Mouse (Mus musculus): ENCODE measurements around the gene B4galt3. TPM values are rescaled to one million over a fixed set of nuclear protein-coding genes. Genes with fewer than 3 reads are reported as not detected.
A peak's percentile ranks its signal among the peaks of the same experiment; 100 is the strongest.
"Not testable (repeated sequence)": the region's sequence is repeated elsewhere in the genome, so short reads cannot be mapped to it uniquely, and the experiment has no call there.

Gene B4galt3
- total RNA-seq, 2 experiments from 2014 or later = 8.1 to 29.1 TPM

DNA sequence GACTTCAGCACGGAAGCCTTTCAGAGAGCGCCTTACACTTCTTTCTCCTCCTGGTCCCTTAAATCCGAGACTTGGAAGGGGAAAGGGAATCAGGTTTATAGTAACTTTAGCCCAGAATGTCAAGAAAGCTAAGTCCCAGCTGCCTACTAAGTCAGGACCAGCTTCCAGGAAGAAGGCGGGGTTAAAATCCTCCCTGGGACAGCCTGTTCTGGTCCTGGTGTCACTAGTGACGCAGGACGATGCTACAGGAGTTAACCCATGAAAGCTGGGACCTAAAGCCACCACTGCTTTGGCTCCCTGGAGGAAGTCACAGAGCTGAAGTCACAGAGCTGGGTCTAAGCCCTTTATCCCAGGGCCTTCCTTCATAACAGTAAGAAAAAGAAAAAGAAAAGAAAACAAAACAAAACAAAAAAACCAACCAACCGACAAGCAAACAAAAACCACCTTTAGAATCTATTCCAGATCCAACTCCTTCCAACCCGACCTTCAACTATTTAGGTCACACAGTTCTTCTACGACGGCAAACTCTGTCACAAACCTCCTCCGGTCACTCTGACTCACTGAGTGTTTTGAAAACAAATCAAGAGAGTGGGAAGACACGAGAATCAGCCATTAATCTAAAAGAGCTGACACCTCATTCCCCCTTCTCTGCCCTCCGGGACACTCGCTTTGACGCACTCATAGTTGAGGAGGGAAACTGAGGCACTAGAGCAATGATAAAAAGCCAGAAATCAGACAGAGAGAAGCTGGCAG lies 30.0 kb upstream of the B4galt3 start:
- no peak for ATAC-seq (replicated peaks; ENCODE audit: low FRiP score, poor library complexity, severe bottlenecking)

DNA sequence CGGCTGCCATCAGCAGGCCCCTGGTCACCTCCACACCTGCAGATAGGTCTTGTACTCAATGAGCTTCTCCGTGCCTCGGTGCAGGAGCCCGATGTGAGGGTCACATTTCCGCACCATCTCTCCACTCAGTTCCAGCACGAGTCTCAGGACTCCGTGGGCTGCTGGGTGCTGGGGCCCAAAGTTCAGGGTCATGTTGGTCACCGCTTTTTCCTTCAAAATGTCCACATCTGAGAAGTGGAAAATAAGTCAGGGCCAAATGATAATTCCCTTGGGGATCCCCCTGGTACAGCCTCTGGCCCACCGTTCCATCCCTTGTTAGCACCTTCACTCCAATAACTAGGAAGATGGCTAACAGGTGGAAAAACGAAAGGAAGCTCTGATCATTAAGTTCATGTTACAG lies 29.2 kb upstream of the B4galt3 start:
- ATAC-seq (replicated peaks; ENCODE audit: low FRiP score, poor library complexity, severe bottlenecking) = no peak

DNA sequence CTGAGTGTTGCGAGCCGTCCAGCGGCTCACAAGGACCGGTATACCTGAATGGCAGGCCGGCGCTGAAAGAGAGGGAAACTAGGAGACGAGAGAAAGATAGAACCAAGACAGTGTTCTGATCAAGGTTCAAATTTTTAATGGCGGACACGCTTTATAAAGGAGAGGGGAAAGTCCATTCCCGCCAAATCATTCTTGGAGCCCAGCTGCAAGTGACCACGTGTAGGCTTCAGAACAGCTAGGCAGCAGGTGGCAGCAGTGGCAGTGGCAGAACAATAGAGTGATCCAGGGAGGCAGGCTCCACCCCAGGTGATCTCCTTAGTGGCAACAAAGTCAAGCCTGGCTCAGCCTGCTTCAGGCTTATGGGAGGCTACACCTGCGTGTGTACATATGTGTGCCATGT lies 28.2 kb upstream of the B4galt3 start:
- ATAC-seq (replicated peaks; ENCODE audit: low FRiP score, poor library complexity, severe bottlenecking) = not testable (repeated sequence)

DNA sequence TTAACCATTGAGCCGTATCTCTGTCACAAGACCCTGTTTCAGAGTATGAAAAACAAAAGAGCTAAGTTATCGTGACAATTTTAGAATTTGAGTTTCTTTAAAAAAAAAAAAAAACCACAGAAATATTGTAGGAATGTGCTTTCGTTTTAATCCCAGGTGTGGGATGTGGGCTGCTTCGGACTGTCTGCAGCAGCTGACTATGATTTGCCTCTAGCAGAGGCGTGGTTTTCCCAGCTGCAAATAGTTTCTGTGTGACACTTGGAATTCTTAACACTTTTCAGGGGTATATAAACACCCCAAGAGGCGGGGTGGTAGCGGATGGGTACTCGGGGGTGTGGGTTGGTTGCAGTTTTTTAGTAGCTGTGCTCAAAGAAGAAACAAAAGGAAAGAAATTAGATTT lies 24.8 kb upstream of the B4galt3 start:
- ATAC-seq (replicated peaks; ENCODE audit: low FRiP score, poor library complexity, severe bottlenecking) = no peak

DNA sequence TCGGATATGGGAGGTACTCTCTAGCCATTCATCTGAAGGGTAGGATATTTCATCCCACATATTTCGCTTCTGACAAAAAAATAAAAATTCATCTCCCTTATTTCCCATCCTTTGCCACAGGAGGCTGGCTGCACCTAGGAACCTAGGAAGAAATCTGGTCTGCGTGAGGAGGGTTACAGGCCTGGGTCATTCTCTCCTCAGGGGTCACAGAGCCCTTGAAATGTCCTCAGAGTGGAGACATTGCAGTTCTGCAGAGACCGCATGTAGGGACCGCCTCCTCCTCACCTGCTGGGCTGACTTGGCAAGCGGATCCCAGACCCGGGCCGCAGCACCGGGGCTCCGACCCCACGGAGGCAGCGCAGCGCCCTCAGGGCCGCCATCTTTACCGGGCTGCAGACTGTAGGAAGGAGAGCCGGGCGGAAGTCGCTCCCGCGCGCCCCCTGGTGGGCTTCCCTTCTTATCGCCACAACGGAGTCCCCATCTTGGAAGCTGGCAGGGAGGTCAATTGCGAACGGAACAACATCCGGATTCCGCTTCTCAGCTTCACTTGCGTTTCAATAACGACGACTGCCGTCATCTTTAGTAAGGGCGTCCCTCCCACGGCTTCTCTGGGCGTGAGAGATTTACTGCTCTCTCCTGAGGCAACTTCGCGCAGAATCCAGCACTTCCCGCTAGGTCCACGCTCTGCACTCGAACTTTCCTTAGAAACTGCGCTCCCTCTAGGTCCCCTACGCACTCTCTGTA lies 23.2 kb upstream of the B4galt3 start:
- peak; percentile 94 for ATAC-seq (replicated peaks; ENCODE audit: low FRiP score, poor library complexity, severe bottlenecking)

DNA sequence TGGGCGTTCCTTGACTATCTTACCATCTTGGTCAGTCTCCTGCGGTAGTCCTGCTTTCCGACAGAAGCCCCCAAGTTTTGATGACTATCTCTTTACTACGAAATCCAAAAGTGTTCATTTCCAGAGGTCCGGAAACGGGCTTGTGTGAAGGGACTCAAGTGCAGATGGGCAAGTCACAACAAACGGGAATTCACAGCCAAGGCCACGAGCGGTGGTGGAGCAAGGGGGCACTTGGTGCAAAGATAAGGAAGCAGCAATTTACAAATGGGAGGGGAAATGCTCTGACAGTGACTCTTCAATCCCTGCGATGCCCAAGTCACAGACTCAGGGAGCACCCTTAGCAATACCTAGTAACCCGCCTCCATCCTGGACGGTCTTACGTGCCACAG lies 22.7 kb upstream of the B4galt3 start:
- peak; percentile 12 for ATAC-seq (replicated peaks; ENCODE audit: low FRiP score, poor library complexity, severe bottlenecking)

DNA sequence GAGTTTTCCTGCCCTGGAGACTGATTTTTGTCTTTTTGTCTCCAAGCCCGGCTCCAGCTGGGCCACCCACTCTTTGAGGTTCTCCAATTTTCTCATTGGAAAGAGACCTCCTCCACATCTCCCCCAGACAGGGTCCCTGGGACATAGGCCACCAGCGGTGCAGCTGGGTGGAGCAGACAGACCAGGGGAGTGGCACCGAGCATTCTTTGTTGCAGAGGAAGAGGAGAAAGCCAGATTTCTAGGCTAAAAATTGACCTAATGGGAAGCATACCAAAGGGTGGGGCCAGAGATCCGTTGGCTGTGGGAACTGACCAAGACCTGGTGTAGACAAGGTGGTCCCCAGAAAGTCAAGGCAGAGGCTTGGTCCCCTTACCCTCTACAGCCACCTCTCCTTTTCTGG lies 22.2 kb upstream of the B4galt3 start:
- no peak for ATAC-seq (replicated peaks; ENCODE audit: low FRiP score, poor library complexity, severe bottlenecking)

DNA sequence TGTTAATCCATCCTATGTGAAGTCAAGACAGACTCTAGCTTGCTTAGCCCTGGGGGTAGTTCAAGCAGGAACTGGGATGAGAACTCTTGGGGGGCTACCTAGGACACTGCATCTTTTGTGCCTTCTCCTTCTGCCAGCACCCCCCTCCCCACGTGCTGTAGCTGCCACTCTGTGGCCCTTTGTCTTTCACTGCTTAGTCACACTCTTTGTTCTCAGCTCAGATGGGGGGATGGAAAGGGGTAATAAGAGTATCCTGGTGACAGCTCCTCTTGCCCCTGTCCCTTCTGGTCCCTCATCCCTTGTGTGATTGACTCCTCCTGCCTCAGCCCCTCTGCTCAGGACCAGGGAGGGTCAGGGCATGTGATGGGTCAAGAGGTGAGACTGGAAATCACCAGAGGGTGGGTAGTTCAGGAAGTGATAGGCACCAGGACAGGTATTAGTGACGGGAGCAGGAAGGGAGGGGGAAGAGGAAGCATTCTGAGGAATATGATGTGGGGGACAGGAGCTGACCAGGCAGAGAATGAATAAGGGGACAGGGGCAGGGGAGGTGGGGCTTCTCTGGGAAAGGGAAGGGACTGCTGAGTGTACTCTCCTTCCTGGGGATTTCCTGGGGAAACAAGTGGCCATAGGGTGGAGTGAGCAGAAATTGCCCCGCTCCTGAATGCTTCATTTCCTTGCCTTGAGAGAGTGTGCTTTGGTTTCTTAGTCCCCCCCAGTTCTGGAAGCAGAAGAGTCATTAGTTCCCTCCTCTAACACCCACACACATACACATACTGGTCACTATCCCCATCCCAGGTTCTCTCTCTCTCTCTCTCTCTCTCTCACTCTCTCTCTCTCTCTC lies 21.5 kb upstream of the B4galt3 start:
- ATAC-seq (replicated peaks; ENCODE audit: low FRiP score, poor library complexity, severe bottlenecking) = no peak

DNA sequence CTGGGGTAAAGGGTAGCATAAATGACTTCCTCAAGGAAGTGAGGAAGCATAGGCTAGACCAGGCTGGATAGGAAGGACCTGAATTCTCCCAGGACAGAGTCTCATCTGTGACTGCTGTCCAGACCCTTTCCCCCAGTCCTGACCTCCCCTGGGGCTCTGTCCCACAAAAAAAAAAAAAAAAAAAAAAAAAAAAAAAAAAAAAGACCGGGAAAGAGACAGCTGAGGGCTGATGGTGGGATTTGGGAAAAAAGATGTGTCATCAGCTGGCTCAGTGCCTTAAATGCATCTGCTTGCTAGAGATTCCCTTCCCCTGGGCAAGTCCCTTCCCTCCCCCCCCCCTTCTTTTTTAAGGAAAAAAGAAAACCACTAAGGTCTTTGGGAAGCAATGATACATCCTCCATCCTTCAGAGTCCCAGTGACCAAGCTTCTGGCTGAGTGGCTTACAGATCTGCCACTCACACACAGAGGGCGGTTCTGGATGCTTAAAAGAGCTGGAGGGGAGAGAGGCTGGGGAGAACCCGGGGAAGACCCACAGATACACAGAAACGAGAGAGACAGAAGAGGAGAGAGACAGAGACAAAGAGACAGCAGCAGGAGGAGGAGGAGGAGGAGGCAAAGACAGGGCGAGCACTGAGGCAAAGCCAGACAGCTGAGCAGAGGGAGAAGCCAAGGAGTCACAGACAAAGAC lies 20.1 kb upstream of the B4galt3 start, which contains the start of gene Adamts4:
Gene Adamts4 (plus strand): TSS at position 509 of the 688 bp plus-strand sequence.
- ATAC-seq (replicated peaks; ENCODE audit: low FRiP score, poor library complexity, severe bottlenecking) = no peak

DNA sequence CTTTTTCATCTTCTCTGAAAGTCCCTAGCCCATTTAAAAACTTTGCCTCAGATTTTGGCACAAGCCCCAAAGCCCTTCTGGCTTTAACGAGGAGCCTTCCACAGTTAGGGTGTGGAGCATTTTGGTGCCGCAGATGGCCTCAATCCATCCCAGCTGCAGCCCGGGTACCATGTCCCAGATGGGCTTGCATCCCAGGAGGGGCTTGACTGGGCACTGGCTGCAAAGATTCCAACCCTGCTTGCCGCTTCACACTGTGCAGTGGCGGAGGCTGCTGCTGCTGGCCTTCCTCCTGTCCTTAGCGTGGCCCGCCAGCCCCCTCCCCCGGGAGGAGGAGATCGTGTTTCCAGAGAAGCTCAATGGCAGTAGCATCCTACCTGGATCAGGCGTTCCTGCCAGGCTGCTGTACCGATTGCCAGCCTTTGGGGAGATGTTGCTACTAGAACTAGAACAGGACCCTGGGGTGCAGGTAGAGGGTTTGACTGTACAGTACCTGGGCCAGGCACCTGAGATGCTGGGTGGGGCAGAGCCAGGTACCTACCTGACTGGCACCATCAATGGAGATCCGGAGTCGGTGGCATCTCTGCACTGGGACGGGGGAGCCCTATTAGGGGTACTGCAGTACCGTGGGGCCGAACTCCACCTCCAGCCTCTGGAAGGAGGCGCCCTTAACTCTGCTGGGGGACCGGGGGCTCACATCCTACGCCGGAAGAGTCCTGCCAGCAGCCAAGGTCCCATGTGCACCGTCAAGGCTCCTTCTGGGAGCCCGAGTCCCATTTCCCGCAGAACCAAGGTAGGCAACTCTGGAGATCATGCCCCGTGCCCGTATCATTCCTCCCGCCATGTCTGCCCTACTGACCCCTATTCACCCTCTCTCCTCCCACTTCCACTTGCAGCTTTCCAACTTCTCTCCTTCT lies 19.2 kb upstream of the B4galt3 start, which contains the start of gene Ndufs2:
Gene Ndufs2 (minus strand): TSS at position 709 of the 914 bp plus-strand sequence.
- ATAC-seq (replicated peaks; ENCODE audit: low FRiP score, poor library complexity, severe bottlenecking) = no peak

DNA sequence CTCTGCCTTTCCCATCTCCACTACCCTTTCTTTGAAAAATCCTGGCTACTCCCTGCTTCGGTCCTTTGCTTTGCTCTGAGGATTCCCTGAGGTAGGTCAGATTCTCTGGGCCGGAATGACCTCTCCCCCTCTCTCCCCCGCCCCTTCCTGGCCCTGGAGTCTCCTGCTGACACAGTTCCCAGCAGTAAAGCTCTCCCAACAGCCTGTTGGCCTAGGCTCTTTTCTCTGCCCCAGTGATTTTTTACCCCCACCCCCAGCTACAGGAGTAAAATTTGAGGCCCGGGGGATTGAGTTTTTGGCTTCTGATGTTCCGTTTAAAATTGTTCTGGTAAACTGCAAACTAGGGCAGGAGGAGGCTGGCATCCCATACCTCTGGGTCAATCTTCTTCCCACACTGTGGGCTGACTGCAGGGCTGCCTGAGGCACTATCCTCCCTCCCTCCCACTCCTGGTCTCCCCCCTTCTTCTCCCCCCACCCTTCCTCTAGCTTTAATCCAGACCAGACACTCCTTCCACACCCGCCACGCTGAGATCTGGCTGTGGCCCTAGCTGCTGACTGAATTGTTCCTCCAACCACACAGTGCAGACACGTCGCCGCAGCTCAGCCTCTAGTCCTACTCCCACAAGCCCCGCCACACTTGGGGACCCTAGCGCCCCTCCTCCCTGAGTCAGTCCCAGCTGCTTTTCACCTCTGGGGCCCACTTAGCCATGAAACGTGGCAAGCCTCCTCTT lies 18.4 kb upstream of the B4galt3 start:
- ATAC-seq (replicated peaks; ENCODE audit: low FRiP score, poor library complexity, severe bottlenecking) = no peak

DNA sequence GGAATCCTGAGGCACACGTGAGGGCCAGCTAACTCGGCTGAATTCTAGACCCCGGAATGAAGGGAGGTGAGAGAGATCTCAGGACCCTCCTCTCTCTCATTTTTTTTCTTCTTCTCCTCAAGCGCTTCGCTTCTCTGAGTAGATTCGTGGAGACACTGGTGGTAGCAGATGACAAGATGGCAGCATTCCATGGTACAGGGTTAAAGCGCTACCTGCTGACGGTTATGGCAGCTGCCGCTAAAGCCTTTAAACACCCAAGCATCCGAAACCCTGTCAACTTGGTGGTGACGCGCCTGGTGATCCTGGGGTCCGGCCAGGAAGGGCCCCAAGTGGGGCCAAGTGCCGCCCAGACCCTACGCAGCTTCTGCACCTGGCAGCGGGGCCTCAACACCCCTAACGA lies 17.7 kb upstream of the B4galt3 start:
- ATAC-seq (replicated peaks; ENCODE audit: low FRiP score, poor library complexity, severe bottlenecking) = no peak

DNA sequence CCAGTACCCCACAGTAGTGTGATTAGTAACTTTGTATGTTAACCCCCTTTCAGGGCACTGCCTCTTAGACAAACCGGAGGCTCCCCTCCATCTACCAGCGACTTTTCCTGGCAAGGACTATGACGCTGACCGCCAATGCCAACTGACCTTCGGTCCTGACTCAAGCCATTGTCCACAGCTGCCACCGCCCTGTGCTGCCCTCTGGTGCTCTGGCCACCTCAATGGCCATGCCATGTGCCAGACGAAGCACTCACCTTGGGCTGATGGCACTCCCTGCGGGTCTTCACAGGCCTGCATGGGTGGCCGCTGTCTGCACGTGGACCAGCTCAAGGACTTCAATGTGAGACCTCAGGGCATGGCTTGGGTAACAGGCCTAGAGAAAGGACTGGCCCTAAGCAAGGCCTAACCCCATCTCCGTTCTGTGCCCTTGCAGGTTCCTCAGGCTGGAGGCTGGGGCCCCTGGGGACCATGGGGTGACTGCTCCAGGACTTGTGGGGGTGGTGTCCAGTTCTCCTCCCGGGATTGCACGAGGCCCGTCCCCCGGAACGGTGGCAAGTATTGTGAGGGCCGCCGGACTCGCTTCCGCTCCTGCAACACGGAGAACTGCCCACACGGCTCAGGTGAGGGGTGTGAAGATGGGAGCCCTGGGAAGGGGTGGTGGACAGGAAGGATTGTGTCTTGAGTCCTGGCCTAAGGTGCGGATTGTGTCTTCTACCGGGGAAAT lies 13.9 kb upstream of the B4galt3 start:
- ATAC-seq (replicated peaks; ENCODE audit: low FRiP score, poor library complexity, severe bottlenecking) = no peak

DNA sequence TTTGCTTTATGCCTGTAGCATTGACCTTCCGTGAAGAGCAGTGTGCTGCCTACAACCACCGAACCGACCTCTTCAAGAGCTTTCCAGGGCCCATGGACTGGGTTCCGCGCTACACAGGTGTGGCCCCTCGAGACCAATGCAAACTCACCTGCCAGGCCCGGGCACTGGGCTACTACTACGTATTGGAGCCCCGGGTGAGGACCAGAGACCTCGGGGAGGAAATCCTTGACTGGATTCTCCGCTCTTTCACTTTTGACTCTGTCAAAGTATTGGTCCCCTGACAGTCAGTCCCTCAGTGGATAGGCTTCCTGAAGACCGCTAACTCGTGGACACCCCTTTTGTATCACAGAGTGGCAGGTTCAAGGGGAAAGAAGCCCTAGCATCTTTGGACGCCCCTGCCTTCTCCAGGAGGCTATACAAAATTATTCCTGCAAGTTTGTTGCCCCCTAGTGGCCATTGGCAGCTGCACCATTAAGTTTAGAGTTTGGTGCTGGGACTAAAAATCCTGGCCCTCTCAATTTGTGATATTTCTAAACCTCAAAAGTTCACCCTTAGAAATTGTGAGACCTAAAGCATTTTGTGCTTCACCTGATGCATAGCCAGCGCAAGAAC lies 13.1 kb upstream of the B4galt3 start:
- ATAC-seq (replicated peaks; ENCODE audit: low FRiP score, poor library complexity, severe bottlenecking) = peak; percentile 70

DNA sequence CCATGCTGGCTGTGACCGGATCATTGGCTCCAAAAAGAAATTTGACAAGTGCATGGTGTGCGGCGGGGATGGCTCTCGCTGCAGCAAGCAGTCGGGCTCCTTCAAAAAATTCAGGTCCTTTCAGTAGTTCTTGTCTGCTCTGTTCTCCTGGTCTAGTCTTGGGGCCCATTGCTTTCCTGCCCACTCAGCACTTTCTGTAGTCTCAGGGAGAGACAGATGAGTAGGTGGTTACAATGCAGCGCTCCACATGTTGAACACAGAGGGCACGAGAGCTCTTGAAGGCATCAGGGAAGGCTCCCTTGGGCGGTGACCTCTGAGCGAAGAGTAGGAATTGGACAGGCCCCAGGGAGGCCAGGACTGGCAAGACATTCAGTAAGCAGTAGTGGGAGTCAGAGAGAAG lies 12.3 kb upstream of the B4galt3 start:
- ATAC-seq (replicated peaks; ENCODE audit: low FRiP score, poor library complexity, severe bottlenecking) = no peak

DNA sequence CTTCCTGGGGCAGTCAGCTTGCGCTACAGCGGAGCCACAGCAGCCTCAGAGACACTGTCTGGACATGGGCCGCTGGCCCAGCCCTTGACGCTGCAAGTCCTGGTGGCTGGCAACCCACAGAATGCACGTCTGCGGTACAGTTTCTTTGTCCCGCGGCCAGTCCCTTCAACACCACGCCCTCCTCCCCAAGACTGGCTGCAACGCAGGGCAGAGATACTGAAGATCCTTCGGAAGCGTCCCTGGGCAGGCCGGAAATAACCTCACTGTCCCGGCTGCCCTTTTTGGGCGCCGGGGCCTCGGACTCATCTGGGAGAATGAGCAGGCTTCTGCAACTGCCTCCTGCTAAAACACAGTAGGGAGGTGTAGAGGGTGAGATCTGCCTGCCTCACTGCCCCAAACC lies 11.2 kb upstream of the B4galt3 start:
- no peak for ATAC-seq (replicated peaks; ENCODE audit: low FRiP score, poor library complexity, severe bottlenecking)

DNA sequence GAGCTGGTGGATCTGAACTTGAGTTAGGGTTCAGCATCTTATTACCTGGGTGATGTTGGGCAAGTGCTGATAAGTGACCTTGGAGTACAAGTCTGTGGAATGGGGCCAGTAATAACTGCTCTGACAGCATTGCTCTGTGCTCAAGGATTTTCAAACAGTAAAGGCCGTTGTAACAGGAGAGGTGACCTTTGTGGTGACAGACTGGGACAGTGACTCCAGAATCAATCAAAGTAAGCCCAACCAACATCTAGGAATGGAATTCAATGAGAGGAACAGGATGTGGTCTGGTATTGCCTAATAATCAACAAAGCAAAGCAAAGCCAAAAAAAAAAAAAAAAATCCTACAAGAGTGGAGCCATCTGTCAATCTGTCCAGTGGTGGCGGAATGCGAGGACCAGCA lies 9.8 kb upstream of the B4galt3 start:
- no peak for ATAC-seq (replicated peaks; ENCODE audit: low FRiP score, poor library complexity, severe bottlenecking)

All from erythroblast, adult 5-6 weeks (primary cell).